Mouse (Mus musculus): ENCODE measurements around the gene Htr2b. TPM values are rescaled to one million over a fixed set of nuclear protein-coding genes. Genes with fewer than 3 reads are reported as not detected.

Gene Htr2b
- polyA plus RNA-seq, 1 experiment from 2014 or later: 0.73 TPM

DNA sequence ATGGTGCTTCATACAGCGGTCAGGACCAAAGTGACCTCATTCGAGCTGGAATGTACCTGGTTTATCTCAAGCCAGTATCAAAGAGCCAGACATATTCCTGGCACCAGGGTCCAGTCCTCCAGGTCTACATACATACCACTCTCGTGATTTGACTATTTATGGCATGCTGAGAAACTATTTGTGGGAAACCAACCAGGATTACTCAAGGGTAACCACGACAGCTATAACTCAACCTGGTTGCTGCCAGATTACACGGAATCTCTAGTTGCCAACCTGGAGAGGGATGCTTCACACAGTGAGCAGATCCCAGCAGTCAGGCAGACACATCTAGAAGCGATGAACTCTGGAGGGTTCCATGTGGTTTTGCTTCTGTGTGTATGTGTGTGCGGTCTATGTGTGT lies 39.6 kb upstream of the Htr2b start:
- DNase-seq (ENCODE audit: low spot score): no peak
- no peaks in the 10 kb centered on the region for H3K36me3 ChIP-seq (ENCODE audit: control insufficient read depth, insufficient read depth, low read length)
- ATAC-seq (replicated peaks; ENCODE audit: low FRiP score): no peak
- H3K9me3 ChIP-seq (ENCODE audit: control insufficient read depth, low read length): no peaks in the 10 kb centered on the region
- no peak overlapping the region for H3K4me3 ChIP-seq (ENCODE audit: low read depth, low read length)
- no peak overlapping the region for H3K4me2 ChIP-seq (ENCODE audit: low read depth, low read length, severe bottlenecking)
- H3K27me3 ChIP-seq (ENCODE audit: control insufficient read depth, insufficient read depth, low read length): no peaks in the 10 kb centered on the region
- H3K27ac ChIP-seq (ENCODE audit: low read depth, low read length): no peak overlapping the region
- WGBS: 91% methylated on average over 7 of the region's 7 CpGs
- H3K9ac ChIP-seq (ENCODE audit: low read length): no peak overlapping the region
- H3K4me1 ChIP-seq (replicated peaks; ENCODE audit: control insufficient read depth, insufficient read depth, low read length): peaks cover 6% of the 10 kb centered on the region; the same call in 1 of the 2 replicates

DNA sequence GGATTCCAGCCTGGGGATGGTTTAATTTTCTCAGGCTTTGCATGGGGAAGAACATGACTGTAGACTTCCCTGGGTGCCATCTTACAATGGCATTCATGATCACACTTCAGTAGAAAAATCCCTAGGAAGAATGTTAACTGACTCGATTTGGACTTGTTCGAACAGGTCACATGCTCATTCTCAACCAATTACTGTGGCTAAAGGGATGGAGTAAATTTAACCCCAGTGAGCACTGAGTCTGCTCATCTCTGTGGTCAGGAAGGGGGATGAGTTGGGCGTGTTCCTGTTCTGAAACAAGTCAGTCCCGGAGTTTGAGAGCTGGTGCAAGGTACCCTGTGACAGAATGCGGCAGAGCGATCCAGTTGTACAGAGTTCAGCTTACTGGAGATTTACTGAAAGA lies 39.2 kb upstream of the Htr2b start:
- ATAC-seq (replicated peaks; ENCODE audit: low FRiP score): no peak
- Histone ChIP-seq H3K4me1 (replicated peaks; ENCODE audit: control insufficient read depth, insufficient read depth, low read length) (peaks cover 6% of the 10 kb centered on the region; the same call in 1 of the 2 replicates), H3K27ac (ENCODE audit: low read depth, low read length) (no peak overlapping the region), H3K9ac (ENCODE audit: low read length) (no peak overlapping the region), H3K9me3 (ENCODE audit: control insufficient read depth, low read length) (no peaks in the 10 kb centered on the region), H3K36me3 (ENCODE audit: control insufficient read depth, insufficient read depth, low read length) (no peaks in the 10 kb centered on the region), H3K4me2 (ENCODE audit: low read depth, low read length, severe bottlenecking) (no peak overlapping the region), H3K4me3 (ENCODE audit: low read depth, low read length) (no peak overlapping the region), H3K27me3 (ENCODE audit: control insufficient read depth, insufficient read depth, low read length) (no peaks in the 10 kb centered on the region)
- no peak for DNase-seq (ENCODE audit: low spot score)
- 82% methylated on average over 6 of the region's 6 CpGs for WGBS

DNA sequence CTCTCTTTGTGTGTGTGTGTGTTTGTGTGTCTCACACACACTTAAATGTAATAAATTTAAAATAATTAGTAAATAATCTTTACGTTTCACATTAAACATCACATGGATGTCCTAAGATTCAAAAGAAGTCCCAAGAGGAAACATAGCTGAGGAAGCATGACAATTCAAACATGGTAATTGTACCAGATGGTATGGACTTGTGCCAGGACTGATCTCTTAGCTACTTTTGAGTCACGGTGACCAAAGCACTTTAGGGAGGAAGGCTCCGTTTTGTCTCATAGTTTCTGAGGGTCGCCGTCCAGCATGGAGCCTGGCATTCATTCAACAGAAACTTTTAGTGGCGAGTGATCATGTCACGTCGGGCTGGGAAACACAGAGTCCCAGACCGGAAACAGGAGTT lies 36.4 kb upstream of the Htr2b start:
- DNase-seq (ENCODE audit: low spot score) (no peak), ATAC-seq (replicated peaks; ENCODE audit: low FRiP score) (no peak)
- H3K36me3 ChIP-seq (ENCODE audit: control insufficient read depth, insufficient read depth, low read length): no peaks in the 10 kb centered on the region
- no peaks in the 10 kb centered on the region for H3K4me1 ChIP-seq (replicated peaks; ENCODE audit: control insufficient read depth, insufficient read depth, low read length)
- no peak overlapping the region for H3K27ac ChIP-seq (ENCODE audit: low read depth, low read length)
- no peaks in the 10 kb centered on the region for H3K9me3 ChIP-seq (ENCODE audit: control insufficient read depth, low read length)
- no peaks in the 10 kb centered on the region for H3K27me3 ChIP-seq (ENCODE audit: control insufficient read depth, insufficient read depth, low read length)
- 89% methylated on average over 9 of the region's 9 CpGs for WGBS
- H3K9ac ChIP-seq (ENCODE audit: low read length): no peak overlapping the region
- no peak overlapping the region for H3K4me2 ChIP-seq (ENCODE audit: low read depth, low read length, severe bottlenecking)
- H3K4me3 ChIP-seq (ENCODE audit: low read depth, low read length): no peak overlapping the region

DNA sequence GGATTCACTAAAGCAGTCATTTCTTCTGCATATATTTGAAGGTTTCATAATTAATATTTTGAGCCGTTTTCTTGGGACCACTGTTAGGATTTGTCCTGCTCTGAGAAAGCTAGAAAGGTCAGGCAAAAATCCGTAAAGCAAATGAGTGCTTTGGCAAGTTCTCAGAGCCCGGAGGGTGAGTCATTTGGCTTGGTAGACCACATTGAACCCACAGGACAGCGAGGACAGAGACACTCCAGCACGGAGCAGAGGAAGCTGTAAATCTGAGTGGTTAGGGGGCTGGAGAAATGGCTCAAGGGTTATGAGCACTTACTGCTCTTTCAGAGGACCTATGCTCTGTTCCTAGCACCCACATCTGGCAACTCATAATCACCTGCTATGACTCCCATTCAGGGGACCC lies 35.8 kb upstream of the Htr2b start:
- H3K4me2 ChIP-seq (ENCODE audit: low read depth, low read length, severe bottlenecking): no peak overlapping the region
- no peak overlapping the region for H3K4me3 ChIP-seq (ENCODE audit: low read depth, low read length)
- no peak overlapping the region for H3K9ac ChIP-seq (ENCODE audit: low read length)
- H3K36me3 ChIP-seq (ENCODE audit: control insufficient read depth, insufficient read depth, low read length): no peaks in the 10 kb centered on the region
- no peaks in the 10 kb centered on the region for H3K27me3 ChIP-seq (ENCODE audit: control insufficient read depth, insufficient read depth, low read length)
- H3K27ac ChIP-seq (ENCODE audit: low read depth, low read length): no peak overlapping the region
- H3K4me1 ChIP-seq (replicated peaks; ENCODE audit: control insufficient read depth, insufficient read depth, low read length): no peaks in the 10 kb centered on the region
- 84% methylated on average over 5 of the region's 5 CpGs for WGBS
- no peak for ATAC-seq (replicated peaks; ENCODE audit: low FRiP score)
- no peaks in the 10 kb centered on the region for H3K9me3 ChIP-seq (ENCODE audit: control insufficient read depth, low read length)
- no peak for DNase-seq (ENCODE audit: low spot score)

DNA sequence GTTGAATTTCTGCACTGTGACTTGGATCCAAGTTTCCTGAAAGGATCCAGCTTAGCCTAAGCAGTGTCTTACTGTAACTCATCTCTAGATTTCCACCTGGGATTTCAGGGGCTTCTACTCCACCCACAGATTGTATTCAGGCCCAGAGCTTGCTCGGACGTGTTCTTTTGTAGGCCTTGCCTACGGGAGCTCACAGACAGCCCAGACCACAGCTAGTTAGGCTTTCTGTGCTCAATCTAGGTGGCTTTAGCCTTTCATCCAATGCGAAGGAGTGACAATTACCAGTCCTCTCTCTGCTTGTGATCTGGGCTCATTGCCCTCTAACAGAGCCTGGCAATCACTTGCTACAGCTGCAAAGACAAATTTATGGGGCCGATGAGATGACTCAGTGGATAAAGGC lies 34.5 kb upstream of the Htr2b start:
- no peak overlapping the region for H3K9ac ChIP-seq (ENCODE audit: low read length)
- no peaks in the 10 kb centered on the region for H3K9me3 ChIP-seq (ENCODE audit: control insufficient read depth, low read length)
- DNase-seq (ENCODE audit: low spot score): no peak
- no peaks in the 10 kb centered on the region for H3K27me3 ChIP-seq (ENCODE audit: control insufficient read depth, insufficient read depth, low read length)
- no peaks in the 10 kb centered on the region for H3K4me1 ChIP-seq (replicated peaks; ENCODE audit: control insufficient read depth, insufficient read depth, low read length)
- H3K36me3 ChIP-seq (ENCODE audit: control insufficient read depth, insufficient read depth, low read length): no peaks in the 10 kb centered on the region
- no peak overlapping the region for H3K4me3 ChIP-seq (ENCODE audit: low read depth, low read length)
- no peak overlapping the region for H3K4me2 ChIP-seq (ENCODE audit: low read depth, low read length, severe bottlenecking)
- ATAC-seq (replicated peaks; ENCODE audit: low FRiP score): no peak
- no peak overlapping the region for H3K27ac ChIP-seq (ENCODE audit: low read depth, low read length)
- WGBS: 92% methylated on average over 5 of the region's 5 CpGs

DNA sequence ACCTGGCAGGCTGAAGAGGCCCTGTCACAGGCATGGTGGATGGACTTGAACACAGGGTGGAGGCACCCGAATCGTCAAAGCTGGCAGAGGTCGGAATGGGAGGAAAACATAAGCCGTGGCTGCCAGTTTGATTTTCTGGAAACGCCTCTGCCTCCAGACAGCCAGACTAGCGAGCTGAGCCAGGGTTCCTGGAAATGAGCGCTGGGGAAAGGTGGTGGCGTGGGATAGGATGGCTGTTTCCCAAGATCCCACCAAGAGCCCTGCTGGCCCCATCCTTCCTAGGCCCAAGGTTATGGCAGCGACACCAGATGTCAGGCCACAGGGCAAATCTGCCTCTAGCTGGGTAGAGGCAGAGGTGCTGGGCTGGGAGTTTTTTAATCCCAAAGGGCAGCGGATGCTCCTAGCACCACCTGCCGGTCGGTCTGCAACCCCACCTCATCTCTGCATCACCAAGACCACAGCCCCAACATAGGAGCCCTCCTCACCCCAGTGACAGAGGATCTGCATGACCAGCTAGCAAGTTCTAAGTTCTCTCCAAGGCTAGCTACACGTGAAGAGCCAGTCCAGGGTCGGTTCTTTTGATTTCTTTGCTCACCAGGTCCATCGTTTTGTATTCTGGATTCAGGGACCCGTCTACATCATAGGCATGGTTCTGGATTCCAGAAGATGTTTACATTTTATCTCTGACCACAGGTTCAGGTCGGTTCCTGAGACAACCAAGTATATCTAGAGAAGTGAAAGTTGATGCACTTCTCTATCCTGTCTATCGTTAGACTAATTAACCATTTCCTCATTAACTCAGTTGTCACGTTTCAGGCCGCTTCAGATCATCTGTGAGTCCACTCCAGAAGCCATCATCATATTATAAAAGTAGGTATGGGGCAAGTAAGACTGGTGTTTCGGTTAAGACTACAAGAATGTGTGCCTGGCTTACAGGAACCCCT lies 32.5 kb upstream of the Htr2b start:
- Histone ChIP-seq H3K9ac (ENCODE audit: low read length) (no peak overlapping the region), H3K4me3 (ENCODE audit: low read depth, low read length) (no peak overlapping the region)
- DNase-seq (ENCODE audit: low spot score): no peak

DNA sequence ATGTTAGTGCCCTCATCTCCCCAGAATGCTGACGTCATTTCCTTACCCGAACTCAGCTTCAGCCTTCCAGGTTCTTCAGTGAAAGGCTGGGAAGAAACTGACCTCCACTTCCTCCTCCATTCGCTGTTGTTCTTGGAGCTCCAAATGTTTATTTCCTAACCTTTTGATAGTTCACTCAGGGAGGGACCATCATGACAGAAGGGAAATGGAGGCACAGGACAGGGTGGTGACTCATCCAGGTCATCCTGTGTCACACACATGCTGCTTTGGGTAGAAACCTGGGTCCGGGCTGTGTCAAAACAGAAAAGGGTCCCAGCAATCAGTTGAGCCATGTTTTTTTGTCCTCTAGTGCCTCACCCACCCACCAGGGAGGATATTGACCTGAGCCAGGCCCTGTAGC lies 31.4 kb upstream of the Htr2b start:
- no peaks in the 10 kb centered on the region for H3K4me1 ChIP-seq (replicated peaks; ENCODE audit: control insufficient read depth, insufficient read depth, low read length)
- H3K27me3 ChIP-seq (ENCODE audit: control insufficient read depth, insufficient read depth, low read length): no peaks in the 10 kb centered on the region
- H3K27ac ChIP-seq (ENCODE audit: low read depth, low read length): no peak overlapping the region
- H3K4me3 ChIP-seq (ENCODE audit: low read depth, low read length): no peak overlapping the region
- H3K36me3 ChIP-seq (ENCODE audit: control insufficient read depth, insufficient read depth, low read length): peaks cover 2% of the 10 kb centered on the region; the same call in 1 of the 2 replicates
- no peak for DNase-seq (ENCODE audit: low spot score)
- no peak for ATAC-seq (replicated peaks; ENCODE audit: low FRiP score)
- H3K9ac ChIP-seq (ENCODE audit: low read length): no peak overlapping the region
- 85% methylated on average over 4 of the region's 4 CpGs for WGBS
- H3K4me2 ChIP-seq (ENCODE audit: low read depth, low read length, severe bottlenecking): no peak overlapping the region
- no peaks in the 10 kb centered on the region for H3K9me3 ChIP-seq (ENCODE audit: control insufficient read depth, low read length)

More for the DNA sequence above, 32.5 kb upstream of the Htr2b start:
- H3K27ac ChIP-seq (ENCODE audit: low read depth, low read length): no peak overlapping the region
- no peak overlapping the region for H3K4me2 ChIP-seq (ENCODE audit: low read depth, low read length, severe bottlenecking)
- no peak for ATAC-seq (replicated peaks; ENCODE audit: low FRiP score)
- no peaks in the 10 kb centered on the region for H3K9me3 ChIP-seq (ENCODE audit: control insufficient read depth, low read length)
- no peaks in the 10 kb centered on the region for H3K27me3 ChIP-seq (ENCODE audit: control insufficient read depth, insufficient read depth, low read length)
- no peaks in the 10 kb centered on the region for H3K4me1 ChIP-seq (replicated peaks; ENCODE audit: control insufficient read depth, insufficient read depth, low read length)
- 77% methylated on average over 21 of the region's 21 CpGs for WGBS
- peaks cover 1% of the 10 kb centered on the region; the same call in 1 of the 2 replicates for H3K36me3 ChIP-seq (ENCODE audit: control insufficient read depth, insufficient read depth, low read length)

DNA sequence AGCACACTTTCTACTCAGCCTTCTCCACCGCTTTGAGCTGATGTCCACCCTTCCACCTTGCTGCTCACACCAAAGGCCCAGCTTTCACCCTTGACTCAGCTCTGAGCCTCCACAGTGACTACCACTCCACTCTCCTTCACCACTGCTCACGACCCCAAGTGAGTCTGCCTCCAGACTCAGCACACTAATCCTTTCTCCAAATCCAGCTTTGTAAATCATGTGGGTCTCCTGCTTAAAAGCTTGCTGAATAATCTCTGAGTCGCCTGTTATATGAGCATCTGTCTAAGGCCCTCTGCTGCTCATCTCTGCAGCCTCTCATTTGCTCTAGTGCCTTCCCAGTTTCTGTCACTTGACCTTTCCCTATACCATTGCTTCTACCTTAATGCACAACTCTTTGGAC lies 29.3 kb upstream of the Htr2b start:
- Histone ChIP-seq H3K4me3 (ENCODE audit: low read depth, low read length) (no peak overlapping the region), H3K4me1 (replicated peaks; ENCODE audit: control insufficient read depth, insufficient read depth, low read length) (no peaks in the 10 kb centered on the region), H3K9me3 (ENCODE audit: control insufficient read depth, low read length) (no peaks in the 10 kb centered on the region), H3K9ac (ENCODE audit: low read length) (no peak overlapping the region), H3K4me2 (ENCODE audit: low read depth, low read length, severe bottlenecking) (no peak overlapping the region), H3K36me3 (ENCODE audit: control insufficient read depth, insufficient read depth, low read length) (peaks cover 2% of the 10 kb centered on the region; the same call in 1 of the 2 replicates), H3K27ac (ENCODE audit: low read depth, low read length) (no peak overlapping the region), H3K27me3 (ENCODE audit: control insufficient read depth, insufficient read depth, low read length) (no peaks in the 10 kb centered on the region)
- WGBS: 85% methylated on average over 3 of the region's 3 CpGs
- ATAC-seq (replicated peaks; ENCODE audit: low FRiP score) (no peak), DNase-seq (ENCODE audit: low spot score) (no peak)

DNA sequence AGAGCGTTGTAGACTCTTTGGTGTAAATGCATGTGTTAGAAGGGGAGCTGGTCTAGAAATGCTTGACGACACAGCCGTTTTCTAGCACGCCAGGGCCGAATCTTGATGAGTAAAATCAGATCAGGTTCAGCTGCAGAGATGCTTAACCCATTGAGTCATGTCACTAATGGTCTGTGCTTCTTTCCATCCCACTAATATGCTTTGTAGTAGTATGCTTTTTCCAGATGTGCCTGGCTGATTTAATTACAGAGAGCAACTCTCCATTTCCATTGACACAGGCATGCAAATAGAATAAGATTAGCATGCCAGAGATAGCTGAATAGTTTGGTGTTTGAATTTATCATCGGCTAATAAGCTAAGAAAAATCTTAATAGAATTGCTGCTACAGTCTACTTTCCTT lies 23.5 kb upstream of the Htr2b start:
- H3K9ac ChIP-seq (ENCODE audit: low read length): no peak overlapping the region
- H3K4me1 ChIP-seq (replicated peaks; ENCODE audit: control insufficient read depth, insufficient read depth, low read length): no peaks in the 10 kb centered on the region
- H3K9me3 ChIP-seq (ENCODE audit: control insufficient read depth, low read length): no peaks in the 10 kb centered on the region
- no peak overlapping the region for H3K4me3 ChIP-seq (ENCODE audit: low read depth, low read length)
- ATAC-seq (replicated peaks; ENCODE audit: low FRiP score) (no peak), DNase-seq (ENCODE audit: low spot score) (no peak)
- H3K36me3 ChIP-seq (ENCODE audit: control insufficient read depth, insufficient read depth, low read length): peaks cover 2% of the 10 kb centered on the region; the same call in 1 of the 2 replicates
- H3K4me2 ChIP-seq (ENCODE audit: low read depth, low read length, severe bottlenecking): no peak overlapping the region
- H3K27ac ChIP-seq (ENCODE audit: low read depth, low read length): no peak overlapping the region
- WGBS: 96% methylated on average over 6 of the region's 6 CpGs
- no peaks in the 10 kb centered on the region for H3K27me3 ChIP-seq (ENCODE audit: control insufficient read depth, insufficient read depth, low read length)

Data from forebrain, embryonic 11.5 days (tissue).